Mouse (Mus musculus): ENCODE data around the gene Crybb3. TPM values are rescaled to one million over a fixed set of nuclear protein-coding genes. Genes with fewer than 3 reads are reported as not detected.

Crybb3 gene
- polyA plus RNA-seq, 1 experiment from 2014 or later: 2.3 TPM

- Histone ChIP-seq H3K4me2 (ENCODE audit: low read length) (no peak overlapping the region), H3K36me3 (ENCODE audit: control insufficient read depth, insufficient read depth, low read length) (no peaks in the 10 kb centered on the region), H3K4me1 (ENCODE audit: control insufficient read depth, insufficient read depth, low read length) (peaks cover 5% of the 10 kb centered on the region), H3K9ac (ENCODE audit: low read depth, low read length) (no peak overlapping the region), H3K27me3 (ENCODE audit: control insufficient read depth, insufficient read depth, low read depth, low read length) (no peaks in the 10 kb centered on the region), H3K27ac (ENCODE audit: low read length) (no peak overlapping the region), H3K9me3 (replicated peaks; ENCODE audit: control insufficient read depth, low read length, poor library complexity, severe bottlenecking) (no peaks in the 10 kb centered on the region), H3K4me3 (ENCODE audit: low read depth, low read length) (no peak overlapping the region)
- 95% methylated on average over 17 of the region's 17 CpGs for WGBS
- no peak for ATAC-seq
Measured at GRCm38 (mm10) chr5:113097551-113097950, 16.2 kb upstream of the Crybb3 start.

- Histone ChIP-seq H3K27ac (ENCODE audit: low read length) (no peak overlapping the region), H3K4me3 (ENCODE audit: low read depth, low read length) (no peak overlapping the region), H3K9ac (ENCODE audit: low read depth, low read length) (no peak overlapping the region), H3K36me3 (ENCODE audit: control insufficient read depth, insufficient read depth, low read length) (no peaks in the 10 kb centered on the region), H3K9me3 (replicated peaks; ENCODE audit: control insufficient read depth, low read length, poor library complexity, severe bottlenecking) (no peaks in the 10 kb centered on the region), H3K4me1 (ENCODE audit: control insufficient read depth, insufficient read depth, low read length) (no peaks in the 10 kb centered on the region), H3K27me3 (ENCODE audit: control insufficient read depth, insufficient read depth, low read depth, low read length) (no peaks in the 10 kb centered on the region), H3K4me2 (ENCODE audit: low read length) (no peak overlapping the region)
- no peak for ATAC-seq
- 94% methylated on average over 18 of the region's 18 CpGs for WGBS
Measured at GRCm38 (mm10) chr5:113095456-113095855, 14.1 kb upstream of the Crybb3 start.

- H3K27me3 ChIP-seq (ENCODE audit: control insufficient read depth, insufficient read depth, low read depth, low read length): no peaks in the 10 kb centered on the region
- H3K9me3 ChIP-seq (replicated peaks; ENCODE audit: control insufficient read depth, low read length, poor library complexity, severe bottlenecking): no peaks in the 10 kb centered on the region
- no peak overlapping the region for H3K27ac ChIP-seq (ENCODE audit: low read length)
- no peaks in the 10 kb centered on the region for H3K4me1 ChIP-seq (ENCODE audit: control insufficient read depth, insufficient read depth, low read length)
- no peak for ATAC-seq
- 77% methylated on average over 7 of the region's 7 CpGs for WGBS
- H3K4me2 ChIP-seq (ENCODE audit: low read length): no peak overlapping the region
- no peak overlapping the region for H3K9ac ChIP-seq (ENCODE audit: low read depth, low read length)
- no peak overlapping the region for H3K4me3 ChIP-seq (ENCODE audit: low read depth, low read length)
- no peaks in the 10 kb centered on the region for H3K36me3 ChIP-seq (ENCODE audit: control insufficient read depth, insufficient read depth, low read length)
Measured at GRCm38 (mm10) chr5:113092406-113092805, 11.0 kb upstream of the Crybb3 start.

- Histone ChIP-seq H3K27me3 (ENCODE audit: control insufficient read depth, insufficient read depth, low read depth, low read length) (no peaks in the 10 kb centered on the region), H3K4me3 (ENCODE audit: low read depth, low read length) (no peak overlapping the region), H3K4me1 (ENCODE audit: control insufficient read depth, insufficient read depth, low read length) (peaks cover 5% of the 10 kb centered on the region; the same call in 1 of the 2 replicates), H3K9me3 (replicated peaks; ENCODE audit: control insufficient read depth, low read length, poor library complexity, severe bottlenecking) (no peaks in the 10 kb centered on the region), H3K4me2 (ENCODE audit: low read length) (no peak overlapping the region), H3K9ac (ENCODE audit: low read depth, low read length) (no peak overlapping the region), H3K36me3 (ENCODE audit: control insufficient read depth, insufficient read depth, low read length) (no peaks in the 10 kb centered on the region), H3K27ac (ENCODE audit: low read length) (no peak overlapping the region)
- WGBS: 54% methylated on average over 5 of the region's 5 CpGs
- 0 out of 2 replicates have a peak, but pooled peaks have one; percentile 7 for ATAC-seq
Measured at GRCm38 (mm10) chr5:113091162-113091561, 9.8 kb upstream of the Crybb3 start.

- Histone ChIP-seq H3K27ac (ENCODE audit: low read length) (no peak overlapping the region), H3K36me3 (ENCODE audit: control insufficient read depth, insufficient read depth, low read length) (no peaks in the 10 kb centered on the region), H3K4me1 (ENCODE audit: control insufficient read depth, insufficient read depth, low read length) (peaks cover 6% of the 10 kb centered on the region; the same call in 1 of the 2 replicates), H3K4me2 (ENCODE audit: low read length) (no peak overlapping the region), H3K9me3 (replicated peaks; ENCODE audit: control insufficient read depth, low read length, poor library complexity, severe bottlenecking) (no peaks in the 10 kb centered on the region), H3K27me3 (ENCODE audit: control insufficient read depth, insufficient read depth, low read depth, low read length) (no peaks in the 10 kb centered on the region), H3K4me3 (ENCODE audit: low read depth, low read length) (no peak overlapping the region), H3K9ac (ENCODE audit: low read depth, low read length) (no peak overlapping the region)
- 90% methylated on average over 11 of the region's 11 CpGs for WGBS
- ATAC-seq: 0 out of 2 replicates have a peak, but pooled peaks have one; percentile 19
Measured at GRCm38 (mm10) chr5:113090750-113091149, 9.4 kb upstream of the Crybb3 start.

GRCm38 (mm10) chr5:113090077-113090690 is 8.8 kb upstream of the Crybb3 start:
- Histone ChIP-seq H3K4me2 (ENCODE audit: low read length) (no peak overlapping the region), H3K9me3 (replicated peaks; ENCODE audit: control insufficient read depth, low read length, poor library complexity, severe bottlenecking) (no peaks in the 10 kb centered on the region), H3K4me1 (ENCODE audit: control insufficient read depth, insufficient read depth, low read length) (peaks cover 6% of the 10 kb centered on the region; the same call in 1 of the 2 replicates), H3K27me3 (ENCODE audit: control insufficient read depth, insufficient read depth, low read depth, low read length) (no peaks in the 10 kb centered on the region), H3K4me3 (ENCODE audit: low read depth, low read length) (no peak overlapping the region), H3K36me3 (ENCODE audit: control insufficient read depth, insufficient read depth, low read length) (no peaks in the 10 kb centered on the region), H3K27ac (ENCODE audit: low read length) (no peak overlapping the region), H3K9ac (ENCODE audit: low read depth, low read length) (no peak overlapping the region)
- ATAC-seq: no peak
- WGBS: 89% methylated on average over 24 of the region's 24 CpGs

- no peak for ATAC-seq
Measured at GRCm38 (mm10) chr5:113087465-113087864, 6.1 kb upstream of the Crybb3 start.

GRCm38 (mm10) chr5:113086990-113087389 is 5.6 kb upstream of the Crybb3 start:
- Histone ChIP-seq H3K4me3 (ENCODE audit: low read depth, low read length) (no peak overlapping the region), H3K9ac (ENCODE audit: low read depth, low read length) (0 out of 2 replicates have a peak overlapping the region, but pooled peaks have one; percentile 3), H3K4me2 (ENCODE audit: low read length) (no peak overlapping the region), H3K36me3 (ENCODE audit: control insufficient read depth, insufficient read depth, low read length) (no peaks in the 10 kb centered on the region), H3K9me3 (replicated peaks; ENCODE audit: control insufficient read depth, low read length, poor library complexity, severe bottlenecking) (no peaks in the 10 kb centered on the region), H3K27me3 (ENCODE audit: control insufficient read depth, insufficient read depth, low read depth, low read length) (no peaks in the 10 kb centered on the region), H3K27ac (ENCODE audit: low read length) (peak overlapping the region; percentile 38; the same call in 1 of the 2 replicates), H3K4me1 (ENCODE audit: control insufficient read depth, insufficient read depth, low read length) (peaks cover 6% of the 10 kb centered on the region; the same call in 1 of the 2 replicates)
- no peak for ATAC-seq
- 67% methylated on average over 4 of the region's 4 CpGs for WGBS

More at GRCm38 (mm10) chr5:113087465-113087864, 6.1 kb upstream of the Crybb3 start:
- no peaks in the 10 kb centered on the region for H3K27me3 ChIP-seq (ENCODE audit: control insufficient read depth, insufficient read depth, low read depth, low read length)
- no peaks in the 10 kb centered on the region for H3K36me3 ChIP-seq (ENCODE audit: control insufficient read depth, insufficient read depth, low read length)
- H3K9ac ChIP-seq (ENCODE audit: low read depth, low read length): no peak overlapping the region
- H3K4me2 ChIP-seq (ENCODE audit: low read length): no peak overlapping the region
- H3K4me1 ChIP-seq (ENCODE audit: control insufficient read depth, insufficient read depth, low read length): peaks cover 6% of the 10 kb centered on the region; the same call in 1 of the 2 replicates
- WGBS: 74% methylated on average over 2 of the region's 2 CpGs
- H3K4me3 ChIP-seq (ENCODE audit: low read depth, low read length): no peak overlapping the region
- no peak overlapping the region for H3K27ac ChIP-seq (ENCODE audit: low read length)
- no peaks in the 10 kb centered on the region for H3K9me3 ChIP-seq (replicated peaks; ENCODE audit: control insufficient read depth, low read length, poor library complexity, severe bottlenecking)

GRCm38 (mm10) chr5:113086439-113086838 is 5.1 kb upstream of the Crybb3 start:
- Histone ChIP-seq H3K4me3 (ENCODE audit: low read depth, low read length) (no peak overlapping the region), H3K9me3 (replicated peaks; ENCODE audit: control insufficient read depth, low read length, poor library complexity, severe bottlenecking) (no peaks in the 10 kb centered on the region), H3K4me1 (ENCODE audit: control insufficient read depth, insufficient read depth, low read length) (peaks cover 6% of the 10 kb centered on the region; the same call in 1 of the 2 replicates), H3K36me3 (ENCODE audit: control insufficient read depth, insufficient read depth, low read length) (no peaks in the 10 kb centered on the region), H3K27me3 (ENCODE audit: control insufficient read depth, insufficient read depth, low read depth, low read length) (no peaks in the 10 kb centered on the region), H3K27ac (ENCODE audit: low read length) (peak overlapping the region; percentile 38; the same call in 1 of the 2 replicates), H3K4me2 (ENCODE audit: low read length) (no peak overlapping the region), H3K9ac (ENCODE audit: low read depth, low read length) (no peak overlapping the region)
- no peak for ATAC-seq
- 63% methylated on average over 12 of the region's 12 CpGs for WGBS
